Mouse (Mus musculus) kidney, adult 2 months (tissue): ENCODE results near the gene Rpl3.

Experiments
- CTCF ChIP-seq: fragments of 200-500 bp; conservative IDR thresholded peaks from 2 replicates; pipeline ENCODE4 v1.5.1; 2011; ENCODE audit warnings: low read depth, mild to moderate bottlenecking, control low read depth, low read length, moderate library complexity, mixed read lengths; ENCODE audit not compliant: insufficient read depth, insufficient read length
- POLR2A ChIP-seq: fragments of 200-500 bp; IDR thresholded peaks from one replicate; pipeline ENCODE4 v1.6.1; 2011; ENCODE audit warnings: low read depth, low read length, control low read depth

- peak; percentile 27 for TF ChIP-seq CTCF
- TF ChIP-seq POLR2A, result no peak
Measured at GRCm38 (mm10) chr15:80080711-80081615, 10.7 kb downstream of the Rpl3 start.
